Mouse (Mus musculus): ENCODE results near the gene Rab3a. TPM values are rescaled to one million over a fixed set of nuclear protein-coding genes. Genes with fewer than 3 reads are reported as not detected.

The Rab3a gene
- polyA plus RNA-seq (2015; fragmentation: Nextera tagmentation; extraction: Ambion mirVana) = 180 and 188 TPM in 2 replicates

DNA sequence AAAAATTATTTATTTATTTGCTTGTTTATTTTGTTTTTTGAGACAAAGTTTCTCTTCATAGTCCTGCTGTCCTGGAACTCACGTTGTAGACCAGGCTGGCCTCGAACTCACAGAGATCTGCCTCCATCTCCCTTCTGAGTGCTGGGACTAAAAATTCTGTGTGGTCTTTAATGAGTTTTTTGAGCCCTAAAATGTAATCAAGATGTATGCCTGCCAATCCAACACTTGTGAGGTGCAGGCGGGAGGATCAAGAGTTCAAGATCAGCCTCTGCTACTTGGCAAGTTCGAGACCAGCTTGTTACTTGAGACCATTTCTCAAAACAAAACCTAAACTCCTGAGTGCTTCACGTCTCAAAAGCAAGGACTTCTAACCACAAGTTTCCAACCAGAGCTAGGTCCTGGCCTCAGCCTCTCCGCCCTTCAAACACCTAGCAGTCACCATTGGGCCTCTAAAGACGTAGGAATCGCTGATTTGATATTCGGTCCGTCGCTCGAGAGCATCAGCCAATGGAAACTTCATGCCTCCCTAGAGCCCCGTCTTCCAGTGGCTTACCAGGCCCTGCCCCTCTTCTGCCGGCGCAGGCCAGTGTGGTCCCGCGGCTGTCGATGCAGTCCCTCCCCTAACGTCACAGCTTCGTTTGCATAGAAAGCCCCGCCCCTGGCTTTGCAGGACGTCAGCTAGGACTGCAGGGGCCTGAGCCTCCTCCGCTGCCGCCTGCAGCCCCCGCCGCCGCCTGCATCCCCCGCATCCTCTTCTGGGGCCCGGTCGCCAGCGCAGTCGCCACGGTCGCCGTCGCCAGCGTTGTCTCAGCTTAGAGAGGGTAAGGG lies at the start of gene Rab3a:
TSS of gene Rab3a (plus strand) at position 637 of the 828 bp plus-strand sequence.
- Histone ChIP-seq H3K36me3 (ENCODE audit: poor library complexity, severe bottlenecking) (peaks cover 22% of the 10 kb centered on the region), H3K9me3 (replicated peaks) (no peaks in the 10 kb centered on the region), H3K27me3 (no peaks in the 10 kb centered on the region), H3K9ac (peak within 1 kb of the TSS; percentile 85), H3K27ac (peak within 1 kb of the TSS; percentile 83), H3K4me3 (peak within 1 kb of the TSS; percentile 73), H3K4me2 (peak within 1 kb of the TSS; percentile 93), H3K4me1 (peaks cover 40% of the 10 kb centered on the region)
- WGBS = 8% methylated on average over 37 of the region's 37 CpGs
- ATAC-seq = peak; percentile 99

DNA sequence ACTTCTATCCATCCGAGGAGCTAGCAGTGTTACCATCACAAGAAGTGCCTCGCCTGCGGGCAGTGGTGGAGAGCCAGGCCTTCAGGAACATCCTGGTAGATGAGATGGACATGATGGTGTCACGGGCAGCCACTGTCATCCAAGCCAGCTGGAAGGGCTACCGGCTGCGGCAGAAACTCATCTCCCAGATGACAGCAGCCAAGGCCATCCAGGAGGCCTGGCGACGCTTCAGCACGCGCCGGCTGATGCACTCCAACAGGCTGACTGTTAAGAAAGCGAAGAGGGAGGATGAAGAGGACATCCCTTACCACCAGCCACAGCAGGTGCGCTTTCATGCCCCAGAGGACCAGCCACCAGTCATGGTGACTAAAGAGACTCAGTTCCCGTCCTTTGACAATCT lies 46.2 kb upstream of the Rab3a start:
- Histone ChIP-seq H3K27me3 (no peaks in the 10 kb centered on the region), H3K4me1 (0 out of 2 replicates have a peak, but pooled peaks cover 1% of the 10 kb centered on the region), H3K27ac (no peak overlapping the region), H3K4me2 (no peak overlapping the region), H3K9ac (no peak overlapping the region), H3K36me3 (ENCODE audit: poor library complexity, severe bottlenecking) (peaks cover 9% of the 10 kb centered on the region), H3K9me3 (replicated peaks) (no peaks in the 10 kb centered on the region), H3K4me3 (no peak overlapping the region)
- 94% methylated on average over 14 of the region's 14 CpGs for WGBS
- ATAC-seq = no peak

DNA sequence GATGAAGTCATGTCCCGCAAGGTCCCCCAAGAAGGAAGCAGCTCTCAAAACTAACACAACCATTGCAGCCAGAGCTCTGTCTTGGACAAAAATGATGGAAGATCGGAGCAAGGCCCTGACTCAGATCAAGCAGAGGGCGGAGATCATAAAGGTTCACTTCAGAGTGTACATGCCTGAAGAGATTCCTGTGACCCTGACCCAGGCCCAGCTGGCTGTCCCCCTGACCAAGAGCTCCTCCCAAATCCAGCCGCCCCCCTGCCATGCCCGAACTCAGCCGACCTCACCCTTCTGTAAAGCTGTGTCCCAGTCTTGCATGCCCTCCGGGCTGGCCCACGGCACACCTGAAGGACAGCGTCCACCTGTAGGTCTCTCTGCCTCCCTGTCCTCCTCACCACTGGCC lies 44.7 kb upstream of the Rab3a start:
- ATAC-seq = no peak
- no peaks in the 10 kb centered on the region for H3K9me3 ChIP-seq (replicated peaks)
- no peaks in the 10 kb centered on the region for H3K4me1 ChIP-seq
- no peak overlapping the region for H3K4me2 ChIP-seq
- H3K27me3 ChIP-seq = no peaks in the 10 kb centered on the region
- no peak overlapping the region for H3K9ac ChIP-seq
- no peak overlapping the region for H3K4me3 ChIP-seq
- H3K27ac ChIP-seq = no peak overlapping the region
- WGBS = 91% methylated on average over 9 of the region's 9 CpGs
- no peaks in the 10 kb centered on the region for H3K36me3 ChIP-seq (ENCODE audit: poor library complexity, severe bottlenecking)

DNA sequence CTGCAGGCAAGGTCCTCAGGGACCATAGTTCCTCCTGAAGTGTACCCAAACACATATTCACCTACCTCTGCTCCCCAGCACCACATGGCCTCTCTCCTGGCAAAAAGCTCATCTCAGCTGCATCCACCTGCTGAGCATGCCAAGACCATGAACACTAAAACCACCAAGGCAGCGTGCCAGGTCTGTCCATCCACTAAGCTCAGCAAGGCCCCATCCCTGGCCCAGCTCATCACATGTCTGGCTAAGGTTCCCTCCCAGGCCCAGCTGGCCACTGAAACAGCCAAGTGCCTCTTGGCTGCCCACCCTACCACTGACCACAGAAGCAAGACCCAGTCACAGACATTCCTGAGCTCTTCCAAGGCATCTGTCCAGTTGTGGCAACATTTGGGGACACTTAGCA lies 44.2 kb upstream of the Rab3a start:
- H3K27me3 ChIP-seq = no peaks in the 10 kb centered on the region
- no peaks in the 10 kb centered on the region for H3K36me3 ChIP-seq (ENCODE audit: poor library complexity, severe bottlenecking)
- no peak for ATAC-seq
- H3K9ac ChIP-seq = no peak overlapping the region
- H3K4me3 ChIP-seq = no peak overlapping the region
- H3K9me3 ChIP-seq (replicated peaks) = no peaks in the 10 kb centered on the region
- no peak overlapping the region for H3K27ac ChIP-seq
- H3K4me1 ChIP-seq = no peaks in the 10 kb centered on the region
- 100% methylated on average over 1 of the region's 1 CpGs for WGBS
- no peak overlapping the region for H3K4me2 ChIP-seq

DNA sequence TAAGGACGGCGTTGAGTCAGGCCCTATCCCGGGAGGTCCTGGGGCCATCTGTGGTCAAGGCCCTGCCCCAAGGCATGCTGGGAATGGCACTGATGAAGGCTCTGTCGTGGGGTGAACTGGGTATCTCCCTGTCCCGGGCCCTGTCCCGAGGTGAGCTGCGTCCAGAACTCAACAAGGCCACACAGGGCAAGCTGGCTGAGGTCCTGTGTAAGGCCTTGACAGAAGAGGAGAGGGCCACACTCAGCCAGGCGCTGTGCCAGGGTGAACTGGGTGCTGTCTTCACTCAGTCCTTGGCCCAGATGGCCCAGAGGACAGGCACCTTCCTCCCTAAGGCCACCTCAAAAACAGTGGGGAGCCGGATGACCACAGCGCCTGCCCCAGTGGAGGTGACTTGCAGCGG lies 43.4 kb upstream of the Rab3a start:
- no peaks in the 10 kb centered on the region for H3K27me3 ChIP-seq
- H3K27ac ChIP-seq = no peak overlapping the region
- H3K36me3 ChIP-seq (ENCODE audit: poor library complexity, severe bottlenecking) = no peaks in the 10 kb centered on the region
- no peak overlapping the region for H3K4me3 ChIP-seq
- no peak overlapping the region for H3K4me2 ChIP-seq
- ATAC-seq = no peak
- H3K9me3 ChIP-seq (replicated peaks) = no peaks in the 10 kb centered on the region
- WGBS = 86% methylated on average over 11 of the region's 11 CpGs
- H3K4me1 ChIP-seq = no peaks in the 10 kb centered on the region
- no peak overlapping the region for H3K9ac ChIP-seq

DNA sequence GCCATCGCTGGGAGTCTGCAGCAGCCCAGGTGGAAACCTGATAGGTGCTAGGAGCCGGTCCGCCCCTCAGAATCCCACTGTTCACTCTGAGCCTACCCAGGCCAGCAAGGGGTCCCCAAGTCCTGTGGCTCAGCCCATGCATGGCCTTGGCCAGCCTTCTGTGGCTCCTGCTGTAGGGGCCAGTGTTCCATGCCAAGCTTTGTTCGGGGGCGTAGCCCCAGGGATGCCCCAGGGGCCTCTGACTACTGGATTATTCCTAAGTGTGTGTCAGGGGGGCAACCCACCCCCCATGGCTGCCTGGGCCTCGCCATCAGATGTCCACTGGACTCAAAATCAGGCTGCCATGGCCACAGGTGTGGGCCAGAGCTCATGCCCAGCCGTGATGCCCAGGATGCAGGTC lies 40.5 kb upstream of the Rab3a start:
- Histone ChIP-seq H3K9me3 (replicated peaks) (no peaks in the 10 kb centered on the region), H3K4me3 (no peak overlapping the region), H3K9ac (no peak overlapping the region), H3K4me1 (peaks cover 3% of the 10 kb centered on the region; the same call in 1 of the 2 replicates), H3K27ac (no peak overlapping the region), H3K4me2 (no peak overlapping the region), H3K36me3 (ENCODE audit: poor library complexity, severe bottlenecking) (no peaks in the 10 kb centered on the region), H3K27me3 (no peaks in the 10 kb centered on the region)
- 85% methylated on average over 7 of the region's 7 CpGs for WGBS
- ATAC-seq = no peak

DNA sequence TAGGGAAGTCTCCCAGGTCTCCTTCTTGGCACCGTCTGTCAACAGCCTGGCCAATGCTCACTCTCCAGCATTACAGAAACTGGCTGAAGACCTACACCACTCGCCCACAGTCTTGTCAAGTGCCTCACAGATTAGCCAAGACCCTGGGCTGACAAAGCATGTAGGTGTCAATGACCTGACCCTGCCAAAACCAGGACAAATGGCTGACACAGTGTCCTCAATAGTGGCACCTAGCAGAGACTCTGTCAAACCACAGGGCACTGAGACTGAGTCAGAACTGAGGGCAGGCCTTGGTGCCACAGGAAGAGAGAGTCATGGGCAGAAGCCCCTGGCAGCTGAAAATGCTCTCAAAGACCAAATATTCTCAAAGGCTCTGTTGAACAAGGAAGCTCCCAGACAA lies 39.4 kb upstream of the Rab3a start:
- Histone ChIP-seq H3K27me3 (peaks cover 5% of the 10 kb centered on the region; the same call in 1 of the 2 replicates), H3K9me3 (replicated peaks) (no peaks in the 10 kb centered on the region), H3K36me3 (ENCODE audit: poor library complexity, severe bottlenecking) (no peaks in the 10 kb centered on the region), H3K4me1 (peaks cover 3% of the 10 kb centered on the region; the same call in 1 of the 2 replicates), H3K4me2 (no peak overlapping the region), H3K9ac (no peak overlapping the region), H3K4me3 (no peak overlapping the region), H3K27ac (no peak overlapping the region)
- ATAC-seq = no peak
- WGBS = 76% methylated on average over 2 of the region's 2 CpGs

DNA sequence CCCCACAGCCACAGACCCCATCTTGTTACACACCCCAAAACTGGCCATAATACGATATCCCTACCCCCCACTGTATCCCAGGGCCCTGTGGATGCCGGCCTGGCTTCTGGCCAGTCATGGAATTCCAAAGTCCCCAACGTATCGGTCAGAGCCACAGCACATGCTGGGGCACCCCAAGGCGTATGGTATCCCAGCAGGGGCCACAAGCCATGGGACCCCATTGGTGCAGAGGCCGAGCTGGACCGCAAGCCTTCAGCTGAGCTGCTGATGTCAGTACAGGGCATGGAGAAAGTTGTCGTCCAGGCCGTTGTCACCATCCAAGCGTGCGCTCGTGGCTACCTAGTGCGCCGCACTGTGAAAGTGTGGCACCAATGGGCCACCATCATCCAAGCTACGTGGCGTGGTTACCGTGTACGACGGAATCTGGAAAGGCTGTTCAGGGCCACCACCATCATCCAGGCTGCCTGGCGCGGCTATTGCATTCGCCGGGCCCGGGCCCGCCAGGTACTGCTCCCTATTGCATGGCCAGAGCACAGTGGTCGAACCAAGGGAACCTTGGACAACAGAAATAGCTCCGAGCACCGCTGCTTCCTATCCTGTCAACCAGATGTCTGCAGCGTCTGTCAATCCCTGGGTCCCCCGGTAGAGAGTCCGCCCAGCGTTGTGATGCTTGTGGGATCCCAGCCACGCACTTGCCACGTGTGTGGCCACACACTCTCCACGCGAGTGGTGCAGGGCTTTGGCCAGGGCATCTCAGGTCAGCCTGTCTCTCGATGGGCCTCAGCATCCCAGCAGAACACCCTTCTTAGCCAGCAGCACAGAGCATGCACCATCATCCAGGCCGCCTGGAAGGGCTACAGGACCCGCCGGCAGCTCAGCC lies 37.7 kb upstream of the Rab3a start:
- Histone ChIP-seq H3K36me3 (ENCODE audit: poor library complexity, severe bottlenecking) (no peaks in the 10 kb centered on the region), H3K4me2 (no peak overlapping the region), H3K4me1 (peaks cover 3% of the 10 kb centered on the region; the same call in 1 of the 2 replicates), H3K4me3 (no peak overlapping the region), H3K27ac (no peak overlapping the region), H3K27me3 (peaks cover 5% of the 10 kb centered on the region; the same call in 1 of the 2 replicates), H3K9ac (no peak overlapping the region), H3K9me3 (replicated peaks) (no peaks in the 10 kb centered on the region)
- ATAC-seq = no peak
- 89% methylated on average over 40 of the region's 40 CpGs for WGBS

DNA sequence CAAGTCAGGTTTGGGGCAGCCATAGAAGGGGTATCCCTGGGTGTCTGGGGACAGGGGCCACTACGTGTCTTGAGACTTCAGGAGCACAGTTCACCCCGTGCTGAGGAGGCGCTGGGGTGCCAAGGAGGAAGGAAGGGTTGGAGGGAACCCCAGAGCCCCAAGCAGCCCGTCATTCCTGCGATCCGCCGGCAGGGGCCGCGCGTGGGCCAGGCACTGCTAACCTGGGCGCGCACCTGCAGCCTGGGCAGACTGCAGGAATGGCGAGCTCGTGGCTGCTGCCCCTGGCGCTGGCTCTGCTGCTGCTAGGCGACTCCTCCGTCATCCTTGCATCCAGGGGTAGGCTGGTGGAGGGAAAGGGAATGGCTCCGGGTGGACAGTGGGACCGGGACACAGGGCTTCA lies 36.2 kb upstream of the Rab3a start, which contains the start of gene Gm3336:
TSS of gene Gm3336 (plus strand) at position 247 of the 400 bp plus-strand sequence.
- H3K9me3 ChIP-seq (replicated peaks) = no peaks in the 10 kb centered on the region
- 2% methylated on average over 18 of the region's 19 CpGs for WGBS
- no peaks in the 10 kb centered on the region for H3K36me3 ChIP-seq (ENCODE audit: poor library complexity, severe bottlenecking)
- H3K27ac ChIP-seq = no peak within 1 kb of the TSS
- H3K4me3 ChIP-seq = no peak within 1 kb of the TSS
- 0 out of 2 replicates have a peak within 1 kb of the TSS, but pooled peaks have one; percentile 30 for H3K9ac ChIP-seq
- ATAC-seq = peak; percentile 42
- H3K27me3 ChIP-seq = peaks cover 5% of the 10 kb centered on the region; the same call in 1 of the 2 replicates
- H3K4me1 ChIP-seq = peaks cover 3% of the 10 kb centered on the region; the same call in 1 of the 2 replicates
- H3K4me2 ChIP-seq = peak within 1 kb of the TSS; percentile 27; the same call in 1 of the 2 replicates

DNA sequence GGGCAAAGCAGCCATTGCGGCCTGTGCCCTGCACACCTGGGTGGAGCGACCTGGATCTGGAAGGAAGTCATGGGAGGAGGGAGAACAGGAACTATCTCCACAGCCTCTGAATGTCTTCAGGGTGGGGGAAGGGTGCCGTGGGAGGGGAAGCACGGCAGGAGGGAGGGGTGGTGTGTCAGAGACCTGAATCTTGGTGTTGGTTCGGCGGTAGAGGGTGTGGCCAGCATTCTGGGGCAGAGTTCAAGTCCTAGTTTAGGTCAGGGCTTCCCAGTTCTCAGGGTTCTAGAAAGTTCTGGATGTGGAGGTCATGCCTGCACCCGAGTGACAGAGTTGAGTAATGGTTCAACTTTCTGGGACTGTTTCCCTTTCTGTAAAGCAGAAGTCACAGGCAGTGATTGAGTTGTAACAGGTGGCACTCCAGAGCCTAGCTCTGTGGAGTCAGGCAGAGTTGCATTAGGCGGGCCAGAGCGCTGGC lies 34.6 kb upstream of the Rab3a start:
- no peak for ATAC-seq
- Histone ChIP-seq H3K9me3 (replicated peaks) (no peaks in the 10 kb centered on the region), H3K36me3 (ENCODE audit: poor library complexity, severe bottlenecking) (no peaks in the 10 kb centered on the region), H3K27me3 (peaks cover 5% of the 10 kb centered on the region; the same call in 1 of the 2 replicates), H3K4me3 (no peak overlapping the region), H3K4me1 (peaks cover 3% of the 10 kb centered on the region; the same call in 1 of the 2 replicates), H3K4me2 (no peak overlapping the region), H3K27ac (no peak overlapping the region), H3K9ac (no peak overlapping the region)
- 69% methylated on average over 9 of the region's 9 CpGs for WGBS

DNA sequence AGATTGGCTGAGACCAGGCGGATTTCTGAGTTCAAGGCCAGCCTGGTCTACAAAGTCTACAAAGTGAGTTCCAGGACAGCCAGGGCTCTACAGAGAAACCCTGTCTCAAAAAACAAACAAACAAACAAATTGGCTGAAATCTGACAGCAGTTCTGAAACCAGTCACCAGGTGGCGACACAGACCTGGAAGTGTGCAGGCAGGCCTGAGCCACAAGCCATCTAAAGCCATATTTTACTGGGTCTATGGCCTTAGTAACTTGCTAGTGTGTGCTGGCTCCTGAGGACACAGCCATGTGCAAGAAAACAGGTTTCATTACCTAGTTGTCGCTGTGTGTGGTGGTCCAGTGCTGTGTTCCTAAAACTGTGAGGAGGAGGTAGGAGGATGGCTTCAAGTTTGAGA lies 33.7 kb upstream of the Rab3a start:
- peaks cover 3% of the 10 kb centered on the region; the same call in 1 of the 2 replicates for H3K4me1 ChIP-seq
- WGBS = 2% methylated on average over 3 of the region's 3 CpGs
- no peak overlapping the region for H3K4me3 ChIP-seq
- no peaks in the 10 kb centered on the region for H3K9me3 ChIP-seq (replicated peaks)
- peak; percentile 57; the same call in 1 of the 2 replicates for ATAC-seq
- H3K27me3 ChIP-seq = peaks cover 5% of the 10 kb centered on the region; the same call in 1 of the 2 replicates
- no peak overlapping the region for H3K4me2 ChIP-seq
- no peak overlapping the region for H3K27ac ChIP-seq
- H3K36me3 ChIP-seq (ENCODE audit: poor library complexity, severe bottlenecking) = no peaks in the 10 kb centered on the region
- H3K9ac ChIP-seq = no peak overlapping the region

All from forebrain, embryonic 13.5 days (tissue).